Mouse (Mus musculus): ENCODE measurements around the gene Mcl1.
A peak's percentile ranks its signal among the peaks of the same experiment; 100 is the strongest.
"Not testable (repeated sequence)": the region's sequence is repeated elsewhere in the genome, so short reads cannot be mapped to it uniquely, and the experiment has no call there.

The Mcl1 gene

DNA sequence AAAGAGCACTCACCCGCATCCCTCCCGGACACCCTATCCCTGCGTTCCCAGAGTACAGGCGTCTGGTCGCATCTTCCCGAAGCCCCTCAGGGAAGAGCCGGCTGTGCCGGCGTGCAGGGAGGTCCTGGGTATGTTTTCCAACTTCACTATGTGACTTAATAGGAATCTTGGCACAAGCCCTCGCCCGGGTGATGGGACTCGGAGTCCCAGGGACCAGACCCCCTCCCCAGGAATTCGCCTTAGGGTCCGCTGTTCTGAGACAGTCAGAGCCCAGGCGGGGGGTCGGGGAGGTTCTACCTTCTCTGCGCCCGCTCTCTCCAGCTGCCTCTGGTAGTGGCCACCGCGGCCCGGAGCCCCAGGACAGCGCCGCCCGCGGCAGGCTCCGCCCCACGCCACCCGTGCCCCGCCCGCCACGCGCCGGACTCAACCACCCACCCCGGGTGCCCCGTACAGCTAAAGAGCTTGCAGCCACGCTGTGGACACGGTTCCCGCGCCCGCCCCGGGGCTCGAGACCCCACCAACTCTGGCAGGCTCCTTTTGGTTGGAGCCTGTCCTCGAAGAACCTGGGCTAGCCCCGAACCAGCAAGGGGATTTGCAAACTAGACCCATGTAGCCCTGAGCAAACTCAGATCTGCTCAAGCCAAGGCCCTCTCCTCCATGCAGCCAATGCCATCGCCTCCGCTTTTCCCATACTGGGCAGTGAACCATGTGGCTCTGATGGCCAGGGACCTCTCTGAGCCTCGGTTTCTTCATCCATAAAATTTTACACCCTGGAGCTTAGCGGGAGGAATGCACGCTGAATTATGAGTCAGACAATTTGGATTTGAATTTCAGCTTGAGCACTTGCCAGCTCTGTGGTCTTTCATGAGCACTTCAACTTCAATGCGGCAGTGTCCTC lies 29.2 kb downstream of the Mcl1 start, which contains the start of gene Adamtsl4:
TSS of gene Adamtsl4 (minus strand) at position 394 of the 898 bp plus-strand sequence.
- DNase-seq: peak; percentile 64

DNA sequence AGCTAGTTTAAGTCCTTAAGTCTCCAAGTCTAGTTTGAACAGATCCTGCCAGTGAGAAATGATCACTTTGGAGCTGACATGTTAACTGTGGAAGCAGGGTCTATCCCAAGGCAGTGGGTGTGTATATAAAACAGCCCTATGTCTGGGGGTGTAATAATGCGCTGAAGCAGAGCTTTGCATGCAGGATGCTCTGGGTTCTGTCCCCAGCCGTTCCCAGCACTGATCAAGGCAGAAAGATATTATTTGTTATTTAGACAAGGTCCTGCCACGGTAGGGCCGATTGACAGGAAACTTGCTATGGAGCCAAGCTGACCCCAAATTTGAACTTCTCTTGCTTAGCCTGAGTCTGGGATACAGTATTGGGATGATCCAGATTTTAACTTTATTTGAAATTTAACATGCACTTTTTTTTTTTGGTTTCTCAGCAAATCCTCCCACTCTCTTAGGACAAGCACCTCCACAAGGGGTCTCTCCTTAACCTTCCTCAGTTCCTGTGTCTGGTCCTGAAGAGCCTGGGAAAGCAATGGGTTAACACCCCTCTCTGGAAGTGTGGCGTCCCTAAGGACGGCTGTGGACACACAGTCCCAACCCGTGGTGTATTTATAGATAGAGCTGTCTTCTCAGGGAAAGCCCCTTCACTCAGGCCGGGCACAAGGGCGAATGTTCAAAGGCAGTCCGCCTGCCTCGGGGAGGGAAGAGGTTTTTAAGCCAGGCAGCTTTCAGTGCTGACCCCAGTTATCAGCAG lies 30.8 kb downstream of the Mcl1 start:
- DNase-seq: no peak

GRCm38 (mm10) chr3:95689940-95690339 lies 31.4 kb downstream of the Mcl1 start:
- no peak for DNase-seq

DNA sequence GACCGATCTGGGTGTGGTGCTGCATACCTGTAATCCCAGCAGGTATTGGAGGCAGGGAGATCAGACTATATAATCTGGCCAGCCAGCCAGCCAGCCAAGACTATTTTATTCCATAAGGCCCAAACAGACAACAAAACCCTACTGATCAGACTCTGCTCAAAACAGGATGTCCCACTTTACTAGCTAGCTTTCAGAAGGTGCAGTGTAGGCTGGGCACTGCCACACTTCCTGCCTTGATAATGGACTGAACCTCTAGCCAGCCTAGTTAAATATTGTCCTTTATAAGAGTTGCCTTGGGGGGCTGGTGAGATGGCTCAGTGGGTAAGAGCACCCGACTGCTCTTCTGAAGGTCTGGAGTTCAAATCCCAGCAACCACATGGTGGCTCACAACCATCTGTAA lies 32.0 kb downstream of the Mcl1 start:
- DNase-seq: not testable (repeated sequence)

- DNase-seq: no peak
Measured at GRCm38 (mm10) chr3:95692677-95693076, 34.1 kb downstream of the Mcl1 start.

- DNase-seq: no peak
Measured at GRCm38 (mm10) chr3:95693821-95694807, 35.5 kb downstream of the Mcl1 start.

- DNase-seq: no peak
Measured at GRCm38 (mm10) chr3:95694808-95695703, 36.5 kb downstream of the Mcl1 start.

DNA sequence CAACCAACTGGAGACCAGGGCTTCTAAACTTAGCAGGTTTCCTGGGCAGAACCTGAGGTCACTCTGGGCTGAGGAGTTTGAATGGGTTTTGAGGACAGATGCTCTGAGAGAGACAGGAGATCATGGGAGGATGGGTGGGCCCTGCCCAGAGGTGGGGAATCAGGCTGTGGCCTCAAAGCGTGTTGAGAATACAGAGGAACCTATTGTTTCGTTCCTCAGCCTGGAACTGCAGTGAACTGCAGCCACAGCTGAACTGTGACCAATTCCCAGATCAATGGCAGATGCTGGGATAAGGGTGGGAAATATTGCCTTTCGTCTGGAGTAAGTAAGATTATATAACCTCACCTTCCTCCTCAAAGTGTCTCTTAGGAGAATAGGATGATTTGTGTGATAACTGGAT lies 37.2 kb downstream of the Mcl1 start:
- no peak for DNase-seq

- no peak for DNase-seq
Measured at GRCm38 (mm10) chr3:95696360-95696759, 37.8 kb downstream of the Mcl1 start.

DNA sequence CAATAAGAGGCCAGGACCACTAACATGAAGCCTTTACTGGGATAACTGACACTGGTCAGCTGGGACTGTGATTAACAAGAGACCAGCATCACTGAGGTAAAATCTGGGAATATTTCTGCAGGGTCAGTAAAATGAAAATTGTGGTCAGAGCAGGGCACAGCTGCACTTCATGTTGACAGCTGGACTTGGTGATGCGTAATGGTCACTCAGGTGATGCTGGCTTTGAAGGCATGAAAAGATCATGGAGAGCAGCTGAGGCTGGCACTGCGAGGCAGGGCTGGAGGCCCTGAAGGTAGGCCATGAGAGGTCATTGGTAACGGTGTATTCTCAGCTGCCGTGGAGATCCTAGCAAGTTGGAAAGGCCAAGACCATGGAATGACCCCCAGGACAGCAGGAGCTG lies 39.7 kb downstream of the Mcl1 start:
- DNase-seq: no peak

DNA sequence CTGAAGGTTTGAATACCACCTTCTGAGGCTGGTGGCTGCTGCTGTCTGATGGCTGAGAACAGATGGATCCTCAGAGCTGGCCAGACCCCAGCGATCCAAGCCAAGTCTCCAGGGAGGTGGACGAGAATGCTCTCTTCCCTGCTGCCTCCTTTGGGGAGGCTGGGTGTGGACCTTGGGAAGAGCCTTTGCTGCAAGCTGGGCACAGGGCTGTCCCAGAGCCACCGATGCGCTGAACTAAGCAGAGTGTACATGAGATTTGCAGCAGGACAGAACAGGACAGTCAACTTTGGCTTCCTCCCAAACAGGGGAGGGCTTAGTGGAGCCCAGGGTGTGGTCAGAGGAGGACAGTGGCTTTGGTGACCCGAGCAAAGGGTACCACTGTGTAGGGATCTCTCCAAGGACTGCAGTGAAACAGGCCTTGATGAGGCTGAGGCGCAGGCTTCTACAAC lies 41.7 kb downstream of the Mcl1 start:
- peak; percentile 82 for DNase-seq

DNA sequence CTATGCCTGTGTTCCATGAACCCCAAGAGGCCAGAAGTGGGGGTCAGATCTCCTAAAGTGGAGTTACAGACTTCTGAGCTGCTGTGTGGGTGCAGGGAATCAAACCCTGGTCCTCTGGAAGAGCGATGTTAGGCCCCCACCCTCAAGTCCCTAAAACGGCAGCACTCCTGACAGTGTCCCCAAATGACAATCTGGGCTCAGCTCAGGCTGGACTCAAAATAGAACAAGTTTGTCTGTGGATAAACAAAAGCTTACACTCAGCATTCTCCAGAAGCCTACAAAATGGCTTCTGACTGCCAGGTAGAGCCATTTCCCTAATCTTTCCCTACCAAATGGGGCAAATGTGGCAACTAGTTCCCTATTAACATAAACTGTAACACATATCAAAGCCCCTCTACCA lies 42.5 kb downstream of the Mcl1 start:
- no peak for DNase-seq

GRCm38 (mm10) chr3:95701877-95702540 lies 43.4 kb downstream of the Mcl1 start:
- peak; percentile 66 for DNase-seq

DNA sequence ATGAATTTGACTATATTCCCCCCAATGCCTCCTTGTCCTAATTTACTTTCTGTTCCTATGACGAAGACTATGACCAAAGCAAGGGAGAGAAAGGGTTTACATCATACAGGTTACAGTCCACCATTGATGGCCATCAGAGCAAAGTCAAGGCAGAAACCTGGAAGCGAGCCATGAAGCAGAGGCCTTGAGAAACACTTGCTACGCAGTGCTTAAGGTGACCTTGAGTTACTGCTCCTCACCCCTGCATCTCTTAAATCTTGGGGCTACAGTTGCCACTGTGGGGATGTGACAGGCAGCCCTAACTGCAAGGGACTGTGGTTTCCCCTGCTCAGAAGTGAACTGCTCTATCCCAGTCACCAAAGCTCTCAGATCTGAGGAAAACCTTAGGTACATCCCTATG lies 44.7 kb downstream of the Mcl1 start:
- no peak for DNase-seq

DNA sequence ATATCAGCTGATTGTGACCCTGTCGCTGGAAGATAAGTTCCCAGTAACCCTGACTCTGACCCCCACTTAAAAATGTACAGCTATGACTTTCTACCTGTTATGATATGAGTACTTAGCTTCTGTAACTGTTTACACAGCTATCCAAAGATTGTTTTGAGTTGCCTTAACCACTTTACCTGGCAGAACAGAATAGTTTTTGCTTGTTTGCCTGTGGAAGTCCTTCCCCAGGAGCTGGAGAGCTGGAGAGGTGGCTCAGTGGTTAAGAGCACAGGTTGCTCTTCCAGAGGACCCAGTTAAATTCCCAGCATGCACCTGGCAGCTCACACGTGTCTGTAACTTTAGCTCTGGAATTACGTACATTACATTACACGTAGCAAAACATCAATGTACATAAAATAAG lies 46.0 kb downstream of the Mcl1 start:
- no peak for DNase-seq

DNA sequence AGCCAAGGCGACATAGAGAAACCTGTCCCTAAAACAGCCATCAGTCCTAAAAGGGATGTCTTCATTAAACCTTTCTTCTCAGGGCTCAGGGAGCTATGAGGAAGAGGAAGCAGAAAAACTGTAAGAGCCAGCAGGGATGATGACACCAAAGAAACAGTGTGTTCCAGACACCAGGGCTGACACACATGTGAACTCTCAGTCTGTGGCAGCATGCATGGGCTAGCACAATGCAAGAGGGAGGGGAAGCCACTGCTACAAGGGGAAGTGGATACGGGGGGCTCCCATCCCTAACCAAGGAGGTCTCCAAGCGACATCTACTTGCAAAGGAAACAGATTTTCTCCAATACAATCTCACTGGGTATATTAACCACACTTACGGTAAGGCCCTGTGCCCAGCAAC lies 47.7 kb downstream of the Mcl1 start:
- no peak for DNase-seq

DNA sequence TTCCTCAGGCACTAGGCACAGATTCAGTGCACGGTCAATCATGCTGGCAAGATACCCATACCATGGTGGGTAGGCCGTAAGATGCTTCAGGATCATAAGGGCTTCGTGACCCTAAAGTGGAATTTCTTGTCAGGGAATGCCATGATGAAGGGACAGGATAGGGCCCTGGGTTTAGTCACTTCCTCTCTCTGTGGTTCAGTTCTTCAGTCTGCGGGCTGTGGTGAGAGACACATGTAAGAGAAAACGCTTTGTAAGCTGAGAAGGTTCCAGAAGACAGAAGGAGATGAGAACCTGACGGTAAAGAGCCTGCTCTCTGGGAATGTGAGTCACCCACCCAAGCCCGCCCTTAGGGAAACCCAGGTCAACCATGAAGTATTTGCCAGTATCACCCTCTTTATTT lies 48.9 kb downstream of the Mcl1 start:
- no peak for DNase-seq

DNA sequence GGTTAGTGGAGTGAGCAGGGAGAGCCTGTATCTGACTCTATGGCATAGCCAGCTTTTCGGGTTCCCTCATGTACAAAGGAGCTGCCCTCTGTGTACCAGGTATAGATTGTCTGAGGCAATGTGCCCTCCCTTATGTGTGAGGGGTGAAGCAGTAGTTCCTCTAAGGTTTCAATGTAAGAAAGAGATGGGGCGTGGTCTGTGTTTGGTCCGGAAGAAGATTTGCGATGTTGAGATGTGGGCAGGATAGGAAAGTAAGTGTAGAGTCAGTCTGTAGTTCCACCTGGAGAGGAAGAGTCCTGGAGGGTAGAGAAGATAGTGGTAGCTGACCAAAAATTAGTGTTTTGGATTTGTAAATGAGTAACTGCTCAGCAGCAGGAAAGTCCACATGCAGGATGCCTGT lies 50.5 kb downstream of the Mcl1 start:
- no peak for DNase-seq

DNA sequence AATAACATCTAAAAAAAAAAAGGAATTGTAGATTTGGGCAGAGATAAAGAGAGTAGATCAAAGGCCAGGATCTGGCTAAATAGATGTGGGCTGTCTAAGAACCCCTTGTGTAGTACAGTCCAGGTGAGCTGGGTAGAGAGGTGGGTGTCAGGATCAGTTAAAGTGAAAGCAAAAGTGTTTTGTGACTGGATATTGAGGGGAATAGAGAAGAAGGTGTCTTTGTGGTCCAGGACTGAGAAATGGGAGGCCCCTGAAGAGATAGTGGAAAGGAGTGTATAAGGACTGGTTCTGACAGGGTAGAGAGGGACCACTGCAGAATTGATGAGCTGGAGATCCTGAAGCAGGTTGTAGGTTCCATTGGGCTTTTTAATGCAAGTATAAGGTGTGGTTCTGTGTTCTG lies 51.4 kb downstream of the Mcl1 start:
- DNase-seq: no peak

All from cerebellum, adult 9-11 months (tissue).